Mouse (Mus musculus): ENCODE measurements around the gene Foxk1.

Gene Foxk1

GRCm38 (mm10) chr5:142444791-142445531, 43.7 kb downstream of the Foxk1 start:
- DNase-seq (ENCODE audit: low spot score in 2 of 2): no peak

DNA sequence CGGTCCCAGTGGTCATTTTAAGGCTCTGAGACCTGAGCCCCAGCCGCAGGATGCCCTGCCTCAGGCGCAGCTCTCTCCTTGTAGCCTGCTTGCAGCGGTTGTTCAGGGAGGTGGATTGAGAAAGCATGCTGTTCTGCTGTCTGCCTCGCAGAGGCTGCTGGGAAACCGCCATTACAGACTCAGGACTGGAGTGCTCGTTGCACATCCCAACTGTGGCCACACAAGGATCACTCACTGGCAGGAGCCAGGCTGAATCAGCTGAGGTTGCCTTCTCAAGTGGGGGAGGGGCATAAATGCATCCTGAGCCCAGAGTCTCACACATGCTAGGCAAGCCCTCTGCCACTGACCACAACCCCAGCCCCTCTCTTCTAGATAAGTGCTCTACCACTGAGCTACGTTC, 44.4 kb downstream of the Foxk1 start:
- DNase-seq (ENCODE audit: low spot score in 2 of 2): no peak

DNA sequence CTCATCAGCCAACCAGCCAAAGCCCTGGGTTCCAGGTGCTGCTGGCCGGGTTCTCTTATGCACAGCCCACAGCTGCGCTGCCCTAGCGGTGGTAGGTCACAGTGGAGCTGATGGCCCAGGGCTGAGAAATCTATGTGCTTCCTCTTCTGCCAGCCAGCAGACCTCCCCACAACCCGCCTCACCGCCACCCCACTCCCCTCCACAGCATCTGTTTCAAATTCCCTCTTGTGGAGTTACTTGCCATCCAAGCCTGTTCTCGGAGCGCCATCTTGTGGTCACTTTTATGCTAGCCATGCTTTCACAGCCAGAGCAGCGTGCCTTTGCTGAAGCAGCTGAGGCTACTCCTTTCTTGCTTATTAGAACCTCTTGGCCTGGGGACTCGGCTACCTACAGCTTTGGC, 46.8 kb downstream of the Foxk1 start:
- peak; percentile 91 to 94 for DNase-seq (ENCODE audit: low spot score in 2 of 2)

GRCm38 (mm10) chr5:142448623-142449022, 47.3 kb downstream of the Foxk1 start:
- DNase-seq (ENCODE audit: low spot score in 2 of 2): peak in 1 of 2 experiments; percentile 48

DNA sequence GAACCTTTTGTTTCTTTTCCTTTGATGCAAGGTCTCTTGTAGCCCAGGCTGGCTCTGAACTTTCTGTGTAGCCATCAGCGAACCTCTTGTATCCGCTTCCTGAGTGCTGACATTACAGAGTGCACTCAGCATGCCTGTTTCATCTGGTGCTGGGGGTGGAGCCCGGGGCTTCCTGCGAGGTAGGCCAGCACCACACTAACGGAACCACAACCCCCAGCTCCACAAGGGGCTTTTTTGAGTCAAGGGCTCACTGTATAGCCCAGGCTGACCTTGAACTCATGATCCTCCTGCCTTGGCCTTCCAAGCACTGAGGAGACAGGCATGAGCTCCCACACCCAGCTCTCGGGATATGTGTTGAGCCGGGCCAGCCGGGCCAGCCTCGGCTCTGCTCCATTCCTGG, 49.5 kb downstream of the Foxk1 start:
- no peak for DNase-seq (ENCODE audit: low spot score in 2 of 2)

DNA sequence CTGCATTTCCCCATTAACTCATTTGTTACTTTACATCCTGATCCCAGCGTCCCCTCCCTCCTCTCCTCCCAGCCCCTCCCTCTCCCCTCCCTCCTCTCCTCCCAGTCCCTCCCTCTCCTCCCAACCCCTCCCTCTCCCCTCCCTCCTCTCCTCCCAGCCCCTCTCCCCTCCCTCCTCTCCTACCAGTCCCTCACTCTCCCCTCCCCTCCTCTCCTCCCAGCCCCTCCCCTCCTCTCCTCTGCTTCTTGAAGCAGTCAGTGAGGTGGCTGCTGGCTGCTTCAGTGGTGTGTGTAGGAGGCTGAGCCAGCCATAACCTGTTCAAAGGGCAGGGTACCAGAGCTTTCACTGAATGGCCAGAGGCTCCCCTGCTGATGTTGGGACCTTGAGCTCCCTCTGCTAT, 50.5 kb downstream of the Foxk1 start:
- DNase-seq (ENCODE audit: low spot score in 2 of 2): no peak

GRCm38 (mm10) chr5:142453742-142454141, 52.4 kb downstream of the Foxk1 start:
- DNase-seq (ENCODE audit: low spot score in 2 of 2): no peak

GRCm38 (mm10) chr5:142456318-142456717, 55.0 kb downstream of the Foxk1 start:
- no peak for DNase-seq (ENCODE audit: low spot score in 2 of 2)

- DNase-seq (ENCODE audit: low spot score in 2 of 2): no peak
Measured at GRCm38 (mm10) chr5:142457345-142457744, 56.0 kb downstream of the Foxk1 start.

GRCm38 (mm10) chr5:142458791-142459557, 57.7 kb downstream of the Foxk1 start:
- DNase-seq (ENCODE audit: low spot score in 2 of 2): no peak

DNA sequence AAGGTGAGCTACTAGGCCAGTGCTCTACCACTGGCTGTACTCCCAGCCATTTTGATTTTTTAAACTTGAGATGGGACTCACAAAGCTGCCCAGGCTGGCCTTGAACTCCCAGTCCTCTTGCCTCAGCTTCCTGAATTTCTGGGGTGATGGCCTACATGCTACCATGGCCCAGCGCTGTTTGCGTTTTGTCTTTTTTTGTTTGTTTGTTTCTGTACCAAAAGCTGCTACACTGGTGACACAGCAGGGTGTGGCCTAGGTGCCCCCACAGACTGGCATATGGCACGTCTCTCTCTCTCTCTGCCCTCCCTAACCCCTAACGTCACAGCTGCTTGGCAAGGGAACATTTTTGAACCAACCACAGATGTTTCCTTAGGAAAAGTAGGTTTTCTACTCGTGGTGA, 58.5 kb downstream of the Foxk1 start:
- no peak for DNase-seq (ENCODE audit: low spot score in 2 of 2)

GRCm38 (mm10) chr5:142461942-142462640, 60.8 kb downstream of the Foxk1 start:
- no peak for DNase-seq (ENCODE audit: low spot score in 2 of 2)

- no peak for DNase-seq (ENCODE audit: low spot score in 2 of 2)
Measured at GRCm38 (mm10) chr5:142462641-142462948, 61.3 kb downstream of the Foxk1 start.

- DNase-seq (ENCODE audit: low spot score in 2 of 2): no peak
Measured at GRCm38 (mm10) chr5:142463011-142463410, 61.7 kb downstream of the Foxk1 start.

- DNase-seq (ENCODE audit: low spot score in 2 of 2): peak; percentile 96 to 97
Measured at GRCm38 (mm10) chr5:142463461-142464454, 62.5 kb downstream of the Foxk1 start, which contains the start of gene Ap5z1. Ap5z1 (plus strand) TSS chr5:142463944.

- no peak for DNase-seq (ENCODE audit: low spot score in 2 of 2)
Measured at GRCm38 (mm10) chr5:142468375-142468774, 67.1 kb downstream of the Foxk1 start.

- no peak for DNase-seq (ENCODE audit: low spot score in 2 of 2)
Measured at GRCm38 (mm10) chr5:142469796-142470195, 68.5 kb downstream of the Foxk1 start.

DNA sequence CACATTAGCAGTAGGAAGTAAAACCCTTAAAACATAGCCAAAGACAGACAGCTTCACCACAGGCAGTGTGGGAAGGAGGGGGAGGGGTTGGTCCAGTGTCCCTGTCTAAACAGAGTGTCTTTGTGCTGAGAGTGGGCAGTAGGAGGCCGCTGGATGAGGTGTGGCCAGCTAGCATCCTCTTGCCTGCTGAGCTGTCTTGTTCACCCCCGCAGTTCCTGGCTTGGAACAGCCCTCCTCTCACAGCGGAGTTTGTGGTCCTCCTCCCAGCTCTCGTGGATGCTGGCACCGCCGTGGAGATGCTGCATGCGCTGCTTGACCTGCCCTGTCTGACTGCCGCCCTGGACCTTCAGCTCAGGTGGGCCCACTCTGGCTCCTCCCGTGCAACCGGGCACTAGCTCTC, 72.4 kb downstream of the Foxk1 start:
- DNase-seq (ENCODE audit: low spot score in 2 of 2): peak; percentile 63 to 73

DNA sequence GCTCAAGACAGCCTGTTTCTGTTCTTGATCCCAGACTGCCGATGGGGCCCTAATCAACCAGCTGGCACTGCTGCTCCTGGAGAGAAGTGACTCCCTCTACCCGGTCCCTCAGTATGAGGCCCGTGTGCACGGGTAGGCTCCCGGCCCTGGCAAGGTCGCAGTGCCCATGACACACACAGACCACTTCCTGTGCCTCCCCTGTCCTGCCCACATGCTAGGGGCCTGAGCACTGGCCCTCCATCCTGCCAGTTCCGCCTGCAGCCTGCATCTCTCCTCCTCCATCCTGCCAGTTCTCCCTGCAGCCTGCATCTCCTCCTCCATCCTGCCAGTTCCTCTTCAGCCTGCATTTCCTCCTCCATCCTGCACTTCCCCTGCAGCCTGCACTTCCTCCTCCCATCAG, 74.4 kb downstream of the Foxk1 start:
- DNase-seq (ENCODE audit: low spot score in 2 of 2): no peak

GRCm38 (mm10) chr5:142477346-142477745, 76.0 kb downstream of the Foxk1 start:
- DNase-seq (ENCODE audit: low spot score in 2 of 2): no peak

DNA sequence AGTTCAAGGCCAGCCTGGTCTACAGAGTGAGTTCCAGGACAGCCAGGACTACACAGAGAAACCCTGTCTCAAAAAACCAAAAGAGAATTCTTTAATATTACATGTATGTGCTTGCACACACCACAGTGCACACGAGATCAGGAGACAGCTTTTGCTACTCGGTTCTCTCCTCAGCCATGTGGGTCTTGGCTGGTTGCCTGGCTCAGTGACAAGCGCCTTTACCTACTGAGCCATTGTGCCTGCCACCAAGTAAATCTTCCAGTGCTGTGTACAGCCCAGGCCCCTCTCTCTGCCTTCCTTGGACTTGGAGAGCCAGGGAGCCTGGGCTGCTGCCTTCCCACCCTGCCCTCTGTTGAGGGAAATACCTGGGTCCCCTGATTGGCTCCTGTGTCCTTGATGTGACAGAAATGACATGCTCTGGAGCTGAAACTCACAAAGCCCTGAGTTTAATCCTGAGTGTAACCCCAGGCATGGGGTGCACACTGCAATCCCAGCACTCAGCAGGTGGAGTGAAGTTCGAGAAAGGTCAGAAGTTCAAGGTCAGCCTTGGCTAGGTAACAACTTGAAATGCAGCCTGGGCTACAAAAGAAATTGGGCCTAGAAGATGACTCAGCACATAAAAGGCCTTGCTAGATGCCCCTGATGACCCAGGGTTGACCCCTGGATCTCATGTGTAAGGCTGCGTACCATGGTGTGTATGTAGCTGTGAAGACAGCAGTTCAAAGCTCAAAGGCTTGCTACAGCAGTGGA, 76.7 kb downstream of the Foxk1 start:
- no peak for DNase-seq (ENCODE audit: low spot score in 2 of 2)
